Mouse (Mus musculus) limb, embryonic 15.5 days (tissue): ENCODE data around the gene Pax9. TPM values are rescaled to one million over a fixed set of nuclear protein-coding genes. Genes with fewer than 3 reads are reported as not detected.

Source experiments
- ATAC-seq: fragments of 200-750 bp; cut with Nextera tagmentation; 2 replicates; pipeline ENCODE4 v1.8.0; 2017; ENCODE audit warnings: low read depth, moderate TSS enrichment; ENCODE audit not compliant: insufficient number of reproducible peaks, low FRiP score, low TSS enrichment
- H3K27ac ChIP-seq: fragments of 300-500 bp; sonication (generic); 2 replicates; pipeline ENCODE4 v1.5.1; 2015; ENCODE audit warnings: moderate library complexity, mild to moderate bottlenecking, inconsistent platforms
- H3K27me3 ChIP-seq: fragments of 300-500 bp; sonication (generic); 2 replicates; pipeline ENCODE4 v1.6.1; 2015; ENCODE audit warnings: inconsistent platforms
- H3K36me3 ChIP-seq: fragments of 300-500 bp; sonication (generic); 2 replicates; pipeline ENCODE4 v1.6.1; 2015; ENCODE audit warnings: inconsistent platforms
- H3K4me1 ChIP-seq: fragments of 300-500 bp; sonication (generic); 2 replicates; pipeline ENCODE4 v1.6.1; 2015; ENCODE audit warnings: inconsistent platforms
- H3K4me2 ChIP-seq: fragments of 300-500 bp; sonication (generic); 2 replicates; pipeline ENCODE4 v1.6.1; 2015; ENCODE audit warnings: mild to moderate bottlenecking, inconsistent platforms
- H3K4me3 ChIP-seq: fragments of 300-500 bp; sonication (generic); 2 replicates; pipeline ENCODE4 v1.5.1; 2015; ENCODE audit warnings: mild to moderate bottlenecking, inconsistent platforms
- H3K9ac ChIP-seq: fragments of 300-500 bp; sonication (generic); 2 replicates; pipeline ENCODE4 v1.6.1; 2015; ENCODE audit warnings: inconsistent platforms
- H3K9me3 ChIP-seq: fragments of 300-500 bp; sonication (generic); 2 replicates; pipeline ENCODE4 v1.6.1; 2016; ENCODE audit warnings: inconsistent platforms
- WGBS: fragments of 180-500 bp; shearing (Covaris S2); methylation state at CpG from one replicate; pipeline ENCODE4 v1.1.7; 2015; 5-methylcytosine and 5-hydroxymethylcytosine counted together
- polyA plus RNA-seq: library from polyadenylated mRNA; unstranded; fragments of >200 nt; fragmentation: Nextera tagmentation; extraction: Ambion mirVana; gene quantifications from 2 replicates; pipeline ENCODE4 v1.2.1, GENCODE M21; 2015

Gene Pax9
- polyA plus RNA-seq, 1 experiment from 2014 or later: 4.3 TPM

DNA sequence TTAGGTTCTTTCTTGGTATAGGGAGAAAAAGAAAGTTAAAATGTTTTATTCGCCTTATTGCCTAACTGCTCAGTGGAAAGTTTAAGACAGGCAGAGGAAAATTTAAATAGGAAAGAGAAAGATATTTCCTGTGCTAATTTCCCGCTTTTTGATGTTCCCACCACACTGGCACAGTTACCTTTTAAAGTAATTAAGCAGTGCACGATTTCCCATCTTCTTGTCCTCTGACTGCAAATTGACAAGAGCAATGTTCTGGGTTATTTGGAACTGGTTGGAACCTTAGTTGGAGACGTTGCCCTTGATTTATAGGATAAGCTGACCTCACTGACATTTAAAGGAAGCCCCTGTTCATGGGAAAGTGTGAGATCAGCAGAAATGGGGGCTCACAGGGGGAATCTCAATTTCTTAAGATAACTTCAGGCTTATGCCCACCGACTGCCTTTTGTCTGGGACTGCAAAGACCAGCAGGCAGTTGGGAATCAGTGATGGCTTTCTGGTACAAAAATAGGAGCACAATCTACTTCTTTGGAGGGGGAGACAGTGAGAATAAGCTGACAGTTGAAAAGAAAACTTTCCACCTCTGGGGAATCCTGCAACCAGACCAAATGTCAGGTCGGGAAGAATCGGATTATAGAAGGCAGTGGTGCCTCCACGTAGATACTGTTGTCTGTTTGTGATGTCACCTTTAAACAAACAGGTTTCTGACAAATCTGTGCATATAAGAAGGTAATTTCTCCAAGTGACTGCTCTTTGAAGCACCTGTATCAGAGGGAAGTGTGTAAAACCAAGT is 6.8 kb downstream of the Pax9 start:
- Histone ChIP-seq H3K27me3 (peaks cover 76% of the 10 kb centered on the region), H3K4me3 (peak overlapping the region; percentile 42; the same call in 1 of the 2 replicates), H3K27ac (no peak overlapping the region), H3K4me1 (peaks cover 36% of the 10 kb centered on the region), H3K9ac (no peak overlapping the region), H3K36me3 (no peaks in the 10 kb centered on the region), H3K9me3 (no peaks in the 10 kb centered on the region), H3K4me2 (peak overlapping the region; percentile 60; the same call in 1 of the 2 replicates)
- ATAC-seq: no peak
- WGBS: 15% methylated on average over 8 of the region's 8 CpGs

DNA sequence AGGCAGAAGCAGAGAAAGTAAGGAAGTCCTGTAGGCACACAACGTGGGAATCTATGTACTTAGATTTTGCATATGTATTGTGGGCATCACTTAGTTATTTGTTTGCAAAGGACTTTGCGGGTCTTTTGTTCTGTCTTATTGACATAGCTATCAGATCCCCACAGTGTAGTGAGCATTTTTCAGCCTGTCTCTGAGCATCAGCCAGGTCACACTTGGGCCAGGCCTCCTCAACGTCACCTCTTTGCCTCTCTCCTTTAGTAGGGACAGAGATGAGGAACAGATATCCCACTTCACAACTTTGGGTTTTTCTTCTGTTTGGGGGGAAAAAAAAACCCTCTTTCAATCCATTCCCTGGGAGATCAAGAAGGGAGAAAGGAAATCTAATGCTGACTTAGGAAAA is 7.8 kb downstream of the Pax9 start:
- no peaks in the 10 kb centered on the region for H3K9me3 ChIP-seq
- H3K4me3 ChIP-seq: no peak overlapping the region
- peaks cover 69% of the 10 kb centered on the region for H3K27me3 ChIP-seq
- no peak overlapping the region for H3K4me2 ChIP-seq
- H3K36me3 ChIP-seq: no peaks in the 10 kb centered on the region
- no peak overlapping the region for H3K9ac ChIP-seq
- WGBS: 38% methylated on average over 3 of the region's 3 CpGs
- H3K4me1 ChIP-seq: peaks cover 36% of the 10 kb centered on the region
- ATAC-seq: no peak
- 0 out of 2 replicates have a peak overlapping the region, but pooled peaks have one; percentile 33 for H3K27ac ChIP-seq

DNA sequence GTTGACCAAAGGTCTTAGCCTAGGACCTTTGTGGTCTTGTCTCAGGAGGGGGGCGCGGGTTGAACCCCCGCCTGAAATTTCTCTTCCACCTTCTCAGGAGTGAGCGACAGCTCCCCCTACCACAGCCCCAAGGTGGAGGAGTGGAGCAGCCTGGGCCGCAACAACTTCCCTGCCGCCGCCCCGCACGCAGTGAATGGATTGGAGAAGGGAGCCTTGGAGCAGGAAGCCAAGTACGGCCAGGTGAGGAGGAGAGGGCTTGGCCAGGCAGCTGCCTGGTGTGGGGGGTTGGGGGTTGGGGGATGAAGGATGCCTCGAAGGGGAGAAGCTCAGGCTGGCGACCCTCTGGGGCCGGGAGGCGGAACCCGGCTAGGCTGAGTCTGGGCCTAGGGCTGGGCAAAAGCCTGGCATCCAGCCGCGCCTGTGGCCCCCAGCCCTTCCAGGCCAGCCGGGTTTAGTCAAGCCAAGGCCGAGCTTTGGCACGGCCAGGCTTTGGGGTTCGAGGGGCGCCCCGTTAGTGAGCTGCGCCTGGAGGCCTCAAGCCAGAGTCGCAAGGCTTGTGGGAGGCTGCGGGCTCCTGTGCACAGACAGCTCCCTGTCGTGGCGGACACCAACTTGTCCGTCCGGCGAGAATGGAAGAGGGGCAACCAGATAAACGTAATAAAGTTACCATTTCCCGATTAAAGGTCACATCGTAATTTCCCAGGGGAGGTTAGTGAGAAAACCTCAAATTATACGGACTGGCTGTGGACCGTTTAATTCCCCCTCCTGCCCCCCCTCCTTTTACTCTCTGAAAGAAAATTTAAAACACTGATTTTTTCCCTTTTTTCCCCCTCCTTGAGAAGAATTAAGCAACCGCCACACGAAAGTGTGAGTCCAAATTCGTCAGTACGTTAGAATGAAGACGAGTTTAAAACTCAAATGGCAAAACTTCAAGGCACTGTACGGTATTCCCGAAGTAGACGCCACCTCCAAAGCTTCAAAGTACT is 8.6 kb downstream of the Pax9 start:
- ATAC-seq: no peak

DNA sequence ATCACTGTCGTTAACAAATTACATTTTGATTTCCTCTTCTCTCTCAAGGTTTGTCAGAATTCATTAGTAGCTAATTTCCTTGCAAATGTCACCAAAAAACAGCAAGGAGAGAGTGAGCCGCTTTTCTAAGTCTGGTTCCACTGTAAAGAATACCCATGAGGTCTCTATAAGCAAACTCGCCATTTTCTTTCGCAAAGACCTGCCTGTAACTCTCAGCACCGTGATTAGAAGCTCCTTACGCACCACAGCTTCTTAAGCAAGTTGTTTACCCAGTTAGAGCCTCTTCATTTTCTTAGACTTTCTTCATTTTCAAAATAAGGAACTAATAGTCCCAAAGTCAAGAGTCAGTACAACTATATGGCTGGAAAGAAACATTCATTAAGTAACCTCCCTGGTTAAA is 9.4 kb downstream of the Pax9 start:
- no peak overlapping the region for H3K4me3 ChIP-seq
- H3K4me1 ChIP-seq: peaks cover 22% of the 10 kb centered on the region
- peaks cover 57% of the 10 kb centered on the region for H3K27me3 ChIP-seq
- no peaks in the 10 kb centered on the region for H3K36me3 ChIP-seq
- no peak overlapping the region for H3K4me2 ChIP-seq
- WGBS: 17% methylated on average over 6 of the region's 6 CpGs
- H3K27ac ChIP-seq: no peak overlapping the region
- no peaks in the 10 kb centered on the region for H3K9me3 ChIP-seq
- ATAC-seq: no peak
- no peak overlapping the region for H3K9ac ChIP-seq

More for the DNA sequence above, 8.6 kb downstream of the Pax9 start:
- WGBS: 13% methylated on average over 44 of the region's 44 CpGs
- H3K4me2 ChIP-seq: peak overlapping the region; percentile 25; the same call in 1 of the 2 replicates
- H3K27me3 ChIP-seq: peaks cover 65% of the 10 kb centered on the region
- no peaks in the 10 kb centered on the region for H3K9me3 ChIP-seq
- peaks cover 30% of the 10 kb centered on the region for H3K4me1 ChIP-seq
- H3K9ac ChIP-seq: no peak overlapping the region
- peak overlapping the region; percentile 8 for H3K4me3 ChIP-seq
- H3K27ac ChIP-seq: 0 out of 2 replicates have a peak overlapping the region, but pooled peaks have one; percentile 33
- no peaks in the 10 kb centered on the region for H3K36me3 ChIP-seq

DNA sequence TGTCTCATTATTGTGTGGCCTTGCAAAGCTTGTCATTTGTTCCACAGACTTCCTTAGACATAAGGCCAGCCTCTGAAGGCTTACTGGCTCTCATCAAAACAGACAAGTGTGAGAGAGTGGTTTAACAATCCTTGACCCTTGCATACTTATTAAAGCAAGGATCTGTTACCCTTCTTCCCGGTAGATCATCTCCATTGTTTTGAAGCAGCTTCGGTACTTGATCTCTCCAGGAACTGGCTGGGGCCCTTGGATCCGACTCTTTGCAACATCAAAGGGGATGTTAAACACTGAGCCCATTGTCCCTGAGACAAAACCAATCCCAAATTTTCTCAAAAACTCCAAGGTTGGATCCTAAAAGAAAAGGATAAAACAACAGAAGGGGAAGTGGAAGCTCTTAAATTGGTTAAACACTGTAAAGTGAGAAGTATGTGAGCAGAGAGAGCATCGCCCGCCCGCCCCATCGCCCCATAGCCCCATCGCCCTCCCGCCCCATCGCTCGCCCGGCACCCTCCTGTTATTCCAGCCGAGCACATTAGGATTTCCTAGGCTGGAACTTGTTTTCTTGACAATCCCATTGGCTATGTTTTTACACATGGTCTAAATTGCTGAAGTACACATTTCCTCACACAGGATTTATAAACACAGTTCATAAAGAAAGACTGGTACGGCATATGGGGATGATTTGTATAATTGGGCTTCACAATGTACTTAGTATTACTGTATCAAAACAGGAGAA is 26.6 kb downstream of the Pax9 start:
- Histone ChIP-seq H3K4me2 (peak overlapping the region; percentile 12; the same call in 1 of the 2 replicates), H3K9me3 (no peaks in the 10 kb centered on the region), H3K36me3 (no peaks in the 10 kb centered on the region), H3K4me1 (0 out of 2 replicates have a peak, but pooled peaks cover 3% of the 10 kb centered on the region), H3K9ac (no peak overlapping the region), H3K27me3 (peaks cover 4% of the 10 kb centered on the region; the same call in 1 of the 2 replicates), H3K4me3 (no peak overlapping the region), H3K27ac (no peak overlapping the region)
- WGBS: 20% methylated on average over 14 of the region's 14 CpGs
- ATAC-seq: no peak

DNA sequence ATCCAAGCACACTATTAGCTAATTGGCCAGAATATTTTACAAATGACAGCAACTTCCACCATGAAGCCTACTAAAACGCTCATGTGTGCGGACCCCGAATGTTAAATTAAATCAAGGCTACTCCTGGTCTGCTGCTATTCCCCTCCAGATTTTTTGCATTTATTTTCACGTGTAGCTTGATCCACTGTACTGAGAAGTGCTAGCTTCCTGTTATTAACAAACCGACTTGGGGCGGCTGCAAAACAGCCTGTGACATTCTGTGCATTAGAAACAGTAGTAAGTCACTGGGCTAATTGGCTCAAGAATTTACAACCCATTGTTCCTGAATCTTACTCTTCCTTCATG is 27.1 kb downstream of the Pax9 start:
- 15% methylated on average over 6 of the region's 6 CpGs for WGBS
- H3K4me3 ChIP-seq: no peak overlapping the region
- H3K4me2 ChIP-seq: 0 out of 2 replicates have a peak overlapping the region, but pooled peaks have one; percentile 12
- H3K36me3 ChIP-seq: no peaks in the 10 kb centered on the region
- 0 out of 2 replicates have a peak, but pooled peaks cover 3% of the 10 kb centered on the region for H3K4me1 ChIP-seq
- no peak overlapping the region for H3K27ac ChIP-seq
- no peaks in the 10 kb centered on the region for H3K9me3 ChIP-seq
- no peak for ATAC-seq
- no peak overlapping the region for H3K9ac ChIP-seq
- peaks cover 4% of the 10 kb centered on the region; the same call in 1 of the 2 replicates for H3K27me3 ChIP-seq

DNA sequence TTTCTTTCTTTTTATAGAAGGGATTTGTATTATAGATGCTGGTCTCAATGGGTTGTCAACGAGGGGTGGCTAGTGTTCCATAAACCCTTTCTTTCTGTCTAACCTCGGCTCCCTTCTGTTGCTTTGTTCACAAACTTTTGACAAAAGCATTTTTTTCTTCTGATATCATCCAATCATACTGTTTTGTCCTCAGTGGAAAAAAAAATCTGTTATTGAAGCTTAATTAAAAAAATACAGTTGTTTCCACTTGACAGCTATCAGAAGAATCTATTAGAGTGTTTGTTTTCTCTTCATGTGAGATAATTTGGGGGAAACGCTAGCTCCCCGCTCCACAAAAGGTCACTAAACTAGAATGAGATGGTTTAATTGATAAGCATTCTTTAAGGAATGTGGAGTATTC is 36.1 kb downstream of the Pax9 start:
- Histone ChIP-seq H3K36me3 (no peaks in the 10 kb centered on the region), H3K27ac (no peak overlapping the region), H3K9me3 (no peaks in the 10 kb centered on the region), H3K9ac (no peak overlapping the region), H3K4me1 (no peaks in the 10 kb centered on the region), H3K4me3 (no peak overlapping the region), H3K27me3 (no peaks in the 10 kb centered on the region), H3K4me2 (no peak overlapping the region)
- no peak for ATAC-seq
- WGBS: 65% methylated on average over 4 of the region's 4 CpGs

DNA sequence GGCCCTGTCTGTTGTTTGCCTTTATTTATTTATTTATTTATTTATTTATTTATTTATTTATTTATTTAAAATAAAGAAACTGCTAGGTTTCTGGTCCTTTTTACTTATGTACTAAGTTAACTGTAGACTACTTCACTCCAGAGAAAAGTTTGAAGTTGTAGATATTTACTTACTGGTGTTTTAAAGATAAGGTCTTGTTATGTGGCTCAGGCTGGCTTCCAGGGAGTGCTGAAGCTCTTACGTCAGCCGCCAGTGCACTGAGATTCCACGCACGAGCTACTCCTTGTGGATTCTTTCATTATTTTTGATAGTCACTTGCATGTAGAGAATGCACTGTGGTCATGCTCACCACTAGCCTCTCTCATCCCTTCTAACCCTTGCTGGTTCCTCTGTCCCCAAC is 45.5 kb downstream of the Pax9 start:
- Histone ChIP-seq H3K27me3 (no peaks in the 10 kb centered on the region), H3K4me3 (no peak overlapping the region), H3K9me3 (no peaks in the 10 kb centered on the region), H3K9ac (no peak overlapping the region), H3K4me1 (no peaks in the 10 kb centered on the region), H3K36me3 (no peaks in the 10 kb centered on the region), H3K4me2 (no peak overlapping the region), H3K27ac (no peak overlapping the region)
- no peak for ATAC-seq
- whole genome bisulfite sequencing: 86% methylated on average over 4 of the region's 4 CpGs

Other genes with a start within 250 kb of the Pax9 start
- not detected in 2 replicates for gene Nkx2-1, start 154.9 kb upstream of the Pax9 start, polyA plus RNA-seq
- not detected in 2 replicates for gene Nkx2-9, start 78.5 kb upstream of the Pax9 start, polyA plus RNA-seq